Mouse (Mus musculus) gastrocnemius, postnatal 14 days (tissue): Measurements from ENCODE around the gene Snx3. TPM values are rescaled to one million over a fixed set of nuclear protein-coding genes. Genes with fewer than 3 reads are reported as not detected.

Experiments
- DNase-seq: peaks from one replicate; pipeline ENCODE4 v3.0.0; 2021; ENCODE audit warnings: mixed read lengths
- intact Hi-C: fragments of 180-260 bp; cut with DNase I; formaldehyde crosslinking; loops from one replicate; pipeline ENCODE4 v1.15.1; 2025; ENCODE audit warnings: low total_unique reads
- total RNA-seq, 2 experiments: library from RNA; stranded (reverse); gene quantifications; 2 replicates each; pipeline ENCODE4 v1.2.3; 2021

Gene Snx3
- total RNA-seq, 2 experiments from 2014 or later = 136 to 153 TPM

- peak; percentile 63 for DNase-seq
- intact Hi-C loops = no loop called here
Observed at GRCm38 (mm10) chr10:42502349-42503111, 700 bp downstream of the Snx3 start.

- intact Hi-C loops = no loop called here
- no peak for DNase-seq
Observed at GRCm38 (mm10) chr10:42504096-42504710, 2.4 kb downstream of the Snx3 start.

GRCm38 (mm10) chr10:42510141-42510540, 8.3 kb downstream of the Snx3 start:
- DNase-seq = no peak
- intact Hi-C loops = no loop called here

- DNase-seq = no peak
- intact Hi-C loops = no loop called here
Observed at GRCm38 (mm10) chr10:42511184-42512135, 9.6 kb downstream of the Snx3 start.

GRCm38 (mm10) chr10:42514125-42514524, 12.3 kb downstream of the Snx3 start:
- intact Hi-C loops = no loop called here

GRCm38 (mm10) chr10:42518363-42518762, 16.5 kb downstream of the Snx3 start:
- DNase-seq = no peak
- intact Hi-C loops = no loop called here

More at GRCm38 (mm10) chr10:42514125-42514524, 12.3 kb downstream of the Snx3 start:
- DNase-seq = no peak

GRCm38 (mm10) chr10:42521315-42521981, 19.6 kb downstream of the Snx3 start:
- intact Hi-C loops = loop anchor here (10.0 kb wide), 1 partner anchor 197 kb away; no protein-coding TSS in a partner anchor
- DNase-seq = no peak

GRCm38 (mm10) chr10:42522912-42523311, 21.1 kb downstream of the Snx3 start:
- DNase-seq = no peak
- intact Hi-C loops = loop anchor here (10.0 kb wide), 1 partner anchor 198 kb away; no protein-coding TSS in a partner anchor

- intact Hi-C loops = loop anchor here (10.0 kb wide), 1 partner anchor 199 kb away; no protein-coding TSS in a partner anchor
Observed at GRCm38 (mm10) chr10:42523556-42524162, 21.8 kb downstream of the Snx3 start.

GRCm38 (mm10) chr10:42525682-42526081, 23.9 kb downstream of the Snx3 start:
- intact Hi-C loops = loop anchor here (10.0 kb wide), 1 partner anchor 201 kb away; no protein-coding TSS in a partner anchor
- DNase-seq = no peak

More at GRCm38 (mm10) chr10:42523556-42524162, 21.8 kb downstream of the Snx3 start:
- no peak for DNase-seq

GRCm38 (mm10) chr10:42533836-42534453, 32.1 kb downstream of the Snx3 start:
- DNase-seq = no peak
- intact Hi-C loops = no loop called here

GRCm38 (mm10) chr10:42537571-42538316, 35.9 kb downstream of the Snx3 start:
- intact Hi-C loops = no loop called here
- DNase-seq = no peak

GRCm38 (mm10) chr10:42545707-42546503, 44.1 kb downstream of the Snx3 start:
- intact Hi-C loops = no loop called here
- no peak for DNase-seq

- intact Hi-C loops = no loop called here
- DNase-seq = no peak
Observed at GRCm38 (mm10) chr10:42546507-42546906, 44.7 kb downstream of the Snx3 start.

GRCm38 (mm10) chr10:42559581-42560200, 57.9 kb downstream of the Snx3 start:
- intact Hi-C loops = no loop called here
- no peak for DNase-seq

- DNase-seq = no peak
- intact Hi-C loops = no loop called here
Observed at GRCm38 (mm10) chr10:42562272-42562671, 60.4 kb downstream of the Snx3 start.
